Mouse (Mus musculus): ENCODE measurements around the gene Ush1g. TPM values are rescaled to one million over a fixed set of nuclear protein-coding genes. Genes with fewer than 3 reads are reported as not detected.

Gene Ush1g
- polyA plus RNA-seq, 1 experiment from 2014 or later: 0.20 TPM

GRCm38 (mm10) chr11:115354183-115354582, 32.3 kb upstream of the Ush1g start:
- no peak for ATAC-seq (ENCODE audit: insufficient read depth)
- Histone ChIP-seq H3K4me2 (no peak overlapping the region), H3K4me3 (replicated peaks) (no peak overlapping the region), H3K27me3 (peaks cover 41% of the 10 kb centered on the region), H3K27ac (replicated peaks) (no peak overlapping the region), H3K4me1 (replicated peaks) (0 out of 2 replicates have a peak, but pooled peaks cover 4% of the 10 kb centered on the region), H3K9ac (no peak overlapping the region), H3K36me3 (replicated peaks) (no peaks in the 10 kb centered on the region), H3K9me3 (replicated peaks) (no peaks in the 10 kb centered on the region)
- WGBS (ENCODE audit: insufficient replicate concordance): 7% methylated on average over 8 of the region's 8 CpGs

GRCm38 (mm10) chr11:115353375-115353774, 31.5 kb upstream of the Ush1g start:
- Histone ChIP-seq H3K9me3 (replicated peaks) (no peaks in the 10 kb centered on the region), H3K36me3 (replicated peaks) (no peaks in the 10 kb centered on the region), H3K4me2 (no peak overlapping the region), H3K4me1 (replicated peaks) (0 out of 2 replicates have a peak, but pooled peaks cover 4% of the 10 kb centered on the region), H3K9ac (no peak overlapping the region), H3K27ac (replicated peaks) (no peak overlapping the region), H3K4me3 (replicated peaks) (no peak overlapping the region), H3K27me3 (peaks cover 43% of the 10 kb centered on the region)
- WGBS (ENCODE audit: insufficient replicate concordance): 65% methylated on average over 5 of the region's 5 CpGs
- ATAC-seq (ENCODE audit: insufficient read depth): no peak

- ATAC-seq (ENCODE audit: insufficient read depth): no peak
- Histone ChIP-seq H3K4me2 (no peak overlapping the region), H3K27me3 (peaks cover 55% of the 10 kb centered on the region), H3K4me1 (replicated peaks) (0 out of 2 replicates have a peak, but pooled peaks cover 4% of the 10 kb centered on the region), H3K27ac (replicated peaks) (no peak overlapping the region), H3K4me3 (replicated peaks) (no peak overlapping the region), H3K9ac (no peak overlapping the region), H3K36me3 (replicated peaks) (no peaks in the 10 kb centered on the region), H3K9me3 (replicated peaks) (no peaks in the 10 kb centered on the region)
- 15% methylated on average over 4 of the region's 4 CpGs for WGBS (ENCODE audit: insufficient replicate concordance)
These were observed 28.1 kb upstream of the Ush1g start for GRCm38 (mm10) chr11:115349976-115350375.

- 0 out of 2 replicates have a peak, but pooled peaks cover 4% of the 10 kb centered on the region for H3K4me1 ChIP-seq (replicated peaks)
- H3K9me3 ChIP-seq (replicated peaks): no peaks in the 10 kb centered on the region
- H3K4me2 ChIP-seq: no peak overlapping the region
- ATAC-seq (ENCODE audit: insufficient read depth): no peak
- no peaks in the 10 kb centered on the region for H3K36me3 ChIP-seq (replicated peaks)
- no peak overlapping the region for H3K4me3 ChIP-seq (replicated peaks)
- no peak overlapping the region for H3K9ac ChIP-seq
- WGBS (ENCODE audit: insufficient replicate concordance): 40% methylated on average over 17 of the region's 17 CpGs
- no peak overlapping the region for H3K27ac ChIP-seq (replicated peaks)
- H3K27me3 ChIP-seq: peaks cover 64% of the 10 kb centered on the region
These were observed 26.9 kb upstream of the Ush1g start for GRCm38 (mm10) chr11:115348681-115349248.

GRCm38 (mm10) chr11:115345515-115345914, 23.7 kb upstream of the Ush1g start:
- Histone ChIP-seq H3K36me3 (replicated peaks) (no peaks in the 10 kb centered on the region), H3K27me3 (peaks cover 74% of the 10 kb centered on the region), H3K4me3 (replicated peaks) (no peak overlapping the region), H3K27ac (replicated peaks) (no peak overlapping the region), H3K4me1 (replicated peaks) (0 out of 2 replicates have a peak, but pooled peaks cover 4% of the 10 kb centered on the region), H3K4me2 (no peak overlapping the region), H3K9me3 (replicated peaks) (no peaks in the 10 kb centered on the region), H3K9ac (no peak overlapping the region)
- WGBS (ENCODE audit: insufficient replicate concordance): 24% methylated on average over 7 of the region's 7 CpGs
- no peak for ATAC-seq (ENCODE audit: insufficient read depth)

GRCm38 (mm10) chr11:115344967-115345366, 23.1 kb upstream of the Ush1g start:
- WGBS (ENCODE audit: insufficient replicate concordance): 8% methylated on average over 12 of the region's 12 CpGs
- H3K9me3 ChIP-seq (replicated peaks): no peaks in the 10 kb centered on the region
- no peaks in the 10 kb centered on the region for H3K36me3 ChIP-seq (replicated peaks)
- H3K4me3 ChIP-seq (replicated peaks): no peak overlapping the region
- H3K27me3 ChIP-seq: peaks cover 78% of the 10 kb centered on the region
- H3K9ac ChIP-seq: no peak overlapping the region
- H3K4me2 ChIP-seq: no peak overlapping the region
- no peak for ATAC-seq (ENCODE audit: insufficient read depth)
- no peak overlapping the region for H3K27ac ChIP-seq (replicated peaks)
- H3K4me1 ChIP-seq (replicated peaks): 0 out of 2 replicates have a peak, but pooled peaks cover 4% of the 10 kb centered on the region

GRCm38 (mm10) chr11:115341866-115342265, 20.0 kb upstream of the Ush1g start:
- ATAC-seq (ENCODE audit: insufficient read depth): no peak
- Histone ChIP-seq H3K4me1 (replicated peaks) (no peaks in the 10 kb centered on the region), H3K9me3 (replicated peaks) (no peaks in the 10 kb centered on the region), H3K27me3 (peaks cover 85% of the 10 kb centered on the region), H3K36me3 (replicated peaks) (no peaks in the 10 kb centered on the region), H3K27ac (replicated peaks) (no peak overlapping the region), H3K4me2 (no peak overlapping the region), H3K4me3 (replicated peaks) (no peak overlapping the region), H3K9ac (no peak overlapping the region)
- WGBS (ENCODE audit: insufficient replicate concordance): 56% methylated on average over 6 of the region's 6 CpGs

- H3K9me3 ChIP-seq (replicated peaks): no peaks in the 10 kb centered on the region
- H3K27ac ChIP-seq (replicated peaks): no peak overlapping the region
- WGBS (ENCODE audit: insufficient replicate concordance): 29% methylated on average over 2 of the region's 2 CpGs
- H3K4me3 ChIP-seq (replicated peaks): no peak overlapping the region
- no peak overlapping the region for H3K4me2 ChIP-seq
- no peak overlapping the region for H3K9ac ChIP-seq
- no peaks in the 10 kb centered on the region for H3K4me1 ChIP-seq (replicated peaks)
- no peak for ATAC-seq (ENCODE audit: insufficient read depth)
- H3K36me3 ChIP-seq (replicated peaks): no peaks in the 10 kb centered on the region
- H3K27me3 ChIP-seq: peaks cover 85% of the 10 kb centered on the region
These were observed 19.4 kb upstream of the Ush1g start for GRCm38 (mm10) chr11:115341246-115341645.

GRCm38 (mm10) chr11:115337826-115338225, 16.0 kb upstream of the Ush1g start:
- H3K27me3 ChIP-seq: peaks cover 90% of the 10 kb centered on the region

GRCm38 (mm10) chr11:115337350-115337749, 15.5 kb upstream of the Ush1g start:
- Histone ChIP-seq H3K27me3 (peaks cover 90% of the 10 kb centered on the region), H3K4me3 (replicated peaks) (no peak overlapping the region), H3K9me3 (replicated peaks) (no peaks in the 10 kb centered on the region), H3K36me3 (replicated peaks) (no peaks in the 10 kb centered on the region), H3K27ac (replicated peaks) (no peak overlapping the region), H3K4me1 (replicated peaks) (no peaks in the 10 kb centered on the region), H3K9ac (no peak overlapping the region), H3K4me2 (no peak overlapping the region)
- ATAC-seq (ENCODE audit: insufficient read depth): no peak
- 18% methylated on average over 3 of the region's 3 CpGs for WGBS (ENCODE audit: insufficient replicate concordance)

More at GRCm38 (mm10) chr11:115337826-115338225, 16.0 kb upstream of the Ush1g start:
- no peaks in the 10 kb centered on the region for H3K4me1 ChIP-seq (replicated peaks)
- no peak overlapping the region for H3K4me3 ChIP-seq (replicated peaks)
- H3K4me2 ChIP-seq: no peak overlapping the region
- no peaks in the 10 kb centered on the region for H3K9me3 ChIP-seq (replicated peaks)
- no peak overlapping the region for H3K27ac ChIP-seq (replicated peaks)
- 57% methylated on average over 1 of the region's 1 CpGs for WGBS (ENCODE audit: insufficient replicate concordance)
- no peaks in the 10 kb centered on the region for H3K36me3 ChIP-seq (replicated peaks)
- no peak for ATAC-seq (ENCODE audit: insufficient read depth)
- H3K9ac ChIP-seq: no peak overlapping the region

- H3K9ac ChIP-seq: no peak overlapping the region
- no peaks in the 10 kb centered on the region for H3K4me1 ChIP-seq (replicated peaks)
- 10% methylated on average over 6 of the region's 6 CpGs for WGBS (ENCODE audit: insufficient replicate concordance)
- peaks cover 92% of the 10 kb centered on the region for H3K27me3 ChIP-seq
- H3K9me3 ChIP-seq (replicated peaks): no peaks in the 10 kb centered on the region
- H3K4me2 ChIP-seq: no peak overlapping the region
- no peak overlapping the region for H3K27ac ChIP-seq (replicated peaks)
- no peak for ATAC-seq (ENCODE audit: insufficient read depth)
- H3K36me3 ChIP-seq (replicated peaks): no peaks in the 10 kb centered on the region
- H3K4me3 ChIP-seq (replicated peaks): no peak overlapping the region
These were observed 14.3 kb upstream of the Ush1g start for GRCm38 (mm10) chr11:115336115-115336514.

GRCm38 (mm10) chr11:115335223-115335622, 13.4 kb upstream of the Ush1g start:
- 41% methylated on average over 12 of the region's 12 CpGs for WGBS (ENCODE audit: insufficient replicate concordance)
- Histone ChIP-seq H3K27ac (replicated peaks) (no peak overlapping the region), H3K9ac (no peak overlapping the region), H3K4me1 (replicated peaks) (no peaks in the 10 kb centered on the region), H3K27me3 (peaks cover 92% of the 10 kb centered on the region), H3K9me3 (replicated peaks) (no peaks in the 10 kb centered on the region), H3K4me3 (replicated peaks) (no peak overlapping the region), H3K36me3 (replicated peaks) (no peaks in the 10 kb centered on the region), H3K4me2 (no peak overlapping the region)
- ATAC-seq (ENCODE audit: insufficient read depth): no peak

Measured in liver, embryonic 15.5 days (tissue).